Mouse (Mus musculus) megakaryocyte-erythroid progenitor cell, adult 5 weeks (primary cell): Measurements from ENCODE around the gene Serpine3. TPM values are rescaled to one million over a fixed set of nuclear protein-coding genes. Genes with fewer than 3 reads are reported as not detected.

Experiments
- polyA plus RNA-seq: library from polyadenylated mRNA; stranded (reverse); fragments of >175 nt; gene quantifications from 2 replicates; pipeline ENCODE4 v1.2.3, GENCODE M21; 2012

Serpine3 gene
- polyA plus RNA-seq = not detected in 2 replicates

GRCm38 (mm10) chr14:62663367-62663766, at the start of gene Serpine3:
TSS of gene Serpine3 (plus strand) at chr14:62663667.

Other genes with a start within 250 kb of the Serpine3 start
- gene Gucy1b2, start 207.4 kb upstream of the Serpine3 start, polyA plus RNA-seq = not detected in 2 replicates
- 0.17 and 0.63 TPM in 2 replicates for gene Fam124a, start 107.9 kb upstream of the Serpine3 start, polyA plus RNA-seq
- not detected in 2 replicates for gene Gm4131, start 96.7 kb upstream of the Serpine3 start, polyA plus RNA-seq
- gene Ints6, start 97.5 kb downstream of the Serpine3 start, polyA plus RNA-seq = 10.0 and 13.0 TPM in 2 replicates
- 4.6 and 6.1 TPM in 2 replicates for gene Wdfy2, start 174.0 kb downstream of the Serpine3 start, polyA plus RNA-seq